Mouse (Mus musculus) neural tube, embryonic 14.5 days (tissue): ENCODE results near the gene Ube2k. TPM values are rescaled to one million over a fixed set of nuclear protein-coding genes. Genes with fewer than 3 reads are reported as not detected.

Source experiments
- polyA plus RNA-seq: library from polyadenylated mRNA; unstranded; fragments of >200 nt; fragmentation: Nextera tagmentation; extraction: Ambion mirVana; gene quantifications from 2 replicates; pipeline ENCODE4 v1.2.1, GENCODE M21; 2014

Gene Ube2k
- polyA plus RNA-seq, 1 experiment from 2014 or later: 179 TPM

Other genes starting within 250 kb of the Ube2k start
- gene Rfc1, start 201.6 kb upstream of the Ube2k start, polyA plus RNA-seq: 26.5 and 31.7 TPM in 2 replicates
- gene Klb, start 188.9 kb upstream of the Ube2k start, polyA plus RNA-seq: 0.08 and 0.13 TPM in 2 replicates
- gene Rpl9, start 145.8 kb upstream of the Ube2k start, polyA plus RNA-seq: 605 and 660 TPM in 2 replicates
- 65.0 and 70.7 TPM in 2 replicates for gene Lias, start 145.7 kb upstream of the Ube2k start, polyA plus RNA-seq
- 31.3 and 40.8 TPM in 2 replicates for gene Ugdh, start 101.3 kb upstream of the Ube2k start, polyA plus RNA-seq
- not detected in 2 replicates for gene Gm43552, start 44.4 kb upstream of the Ube2k start, polyA plus RNA-seq
- 228 and 230 TPM in 2 replicates for gene Smim14, start within 50 bp of the Ube2k start, polyA plus RNA-seq
- 60.6 and 69.2 TPM in 2 replicates for gene Pds5a, start 161.0 kb downstream of the Ube2k start, polyA plus RNA-seq
- 23.7 and 29.0 TPM in 2 replicates for gene N4bp2, start 226.3 kb downstream of the Ube2k start, polyA plus RNA-seq